Mouse (Mus musculus) layer of hippocampus, adult 9-10 months (tissue): ENCODE measurements at regions not wholly inside any gene's neighbourhood (a gene's known extent, or its start where the extent isn't known, plus 50 kb on each side); places are given as distances from the start of the nearest gene placed in this dataset.

Experiments
- DNase-seq: peaks from one replicate; pipeline ENCODE4 v3.0.0; 2022; ENCODE audit warnings: low spot score

DNA sequence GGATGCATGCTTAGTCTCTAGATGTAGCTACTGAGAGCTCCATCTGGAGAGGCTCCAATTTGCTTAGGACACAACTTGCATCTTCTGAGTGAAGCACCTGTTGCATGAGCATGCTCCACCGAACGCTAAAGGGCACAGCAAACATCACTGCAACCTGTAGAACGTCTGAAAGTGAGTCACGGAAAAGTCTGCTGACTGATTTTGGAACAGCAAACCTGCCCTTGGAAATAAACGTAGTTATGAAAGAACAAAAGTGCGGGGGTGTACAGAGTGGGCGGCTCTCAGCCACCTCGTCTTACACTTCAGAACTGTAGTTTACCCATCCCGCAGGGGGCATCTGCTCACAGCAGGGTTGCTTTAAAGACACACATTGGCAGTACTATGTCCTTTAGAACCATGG lies 97.0 kb upstream of the Rxylt1 start:
- DNase-seq, result no peak

DNA sequence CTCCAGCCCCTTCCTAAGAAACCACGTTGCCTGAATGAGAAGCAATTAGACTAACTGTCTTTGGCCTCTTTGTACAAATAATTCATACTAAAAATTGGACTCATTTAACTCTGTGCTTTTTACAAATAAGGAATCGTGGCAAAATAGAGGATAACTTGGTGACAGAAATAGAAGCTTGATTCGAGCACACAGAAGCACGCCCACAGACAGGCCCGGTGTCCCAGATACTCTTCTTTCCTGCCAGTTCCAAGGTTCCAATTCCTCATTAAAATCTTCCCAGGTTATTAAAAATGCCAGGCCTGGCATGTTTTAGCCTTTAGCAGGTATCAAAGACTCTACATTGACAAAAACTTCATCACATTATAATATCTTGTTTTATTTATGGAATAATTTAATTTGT lies 96.2 kb upstream of the Rxylt1 start:
- no peak for DNase-seq

- DNase-seq, result peak; percentile 18
These were observed 88.1 kb upstream of the Rxylt1 start for GRCm38 (mm10) chr10:122185152-122185745.

GRCm38 (mm10) chr10:122183025-122183424 lies 85.9 kb upstream of the Rxylt1 start:
- DNase-seq, result peak; percentile 35

- DNase-seq, result no peak
These were observed 51.9 kb upstream of the Rxylt1 start for GRCm38 (mm10) chr10:122149038-122149437.

GRCm38 (mm10) chr10:122148609-122149008 lies 51.4 kb upstream of the Rxylt1 start:
- no peak for DNase-seq
